Mouse (Mus musculus) thymus, postnatal 25 days (tissue): Measurements from ENCODE around the gene Taar7e.
"Not testable (repeated sequence)": the region's sequence is repeated elsewhere in the genome, so short reads cannot be mapped to it uniquely, and the experiment has no call there.

Experiments
- DNase-seq: peaks from one replicate; pipeline ENCODE4 v3.0.0; 2022

The Taar7e gene

DNA sequence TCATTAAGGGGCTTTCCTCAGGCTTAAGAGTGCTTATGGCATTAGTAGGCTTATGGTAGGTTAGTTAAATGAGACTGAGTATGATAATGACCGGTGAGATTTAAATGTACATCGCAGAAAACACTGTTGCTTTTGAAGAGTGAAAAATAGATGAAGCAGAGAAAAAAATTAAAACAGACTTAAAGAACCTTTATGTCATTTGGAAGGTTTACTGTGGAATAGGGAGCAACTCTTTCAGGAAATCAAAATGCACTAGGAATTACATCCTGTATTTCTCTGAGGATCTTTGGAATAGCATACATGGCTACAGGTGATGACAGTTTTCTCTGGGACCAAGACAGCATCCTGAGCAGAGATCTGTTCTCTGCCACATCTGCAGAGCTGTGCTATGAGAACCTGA, at the start of gene Taar7e:
TSS of gene Taar7e (plus strand) at position 301 of the 400 bp plus-strand sequence.
- DNase-seq = no peak

DNA sequence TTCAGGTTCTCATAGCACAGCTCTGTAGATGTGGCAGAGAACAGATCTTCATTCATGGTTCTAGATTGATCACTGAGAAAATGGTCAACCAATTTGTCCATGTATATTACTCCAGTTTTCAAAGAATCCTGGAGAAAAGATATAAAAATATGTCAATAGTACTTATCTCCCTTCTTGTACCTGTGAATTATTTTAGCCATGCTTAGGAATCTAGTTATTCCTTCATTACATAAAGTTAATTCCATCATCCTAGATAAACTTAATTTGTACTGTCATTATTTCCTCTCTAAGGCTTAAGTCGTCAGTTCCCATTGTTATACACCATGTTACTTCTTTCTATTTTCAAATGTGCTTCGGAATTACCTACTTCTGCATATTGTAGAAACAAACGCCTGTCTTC, 44.0 kb upstream of the Taar7e start, which contains the start of gene Taar7a:
TSS of gene Taar7a (minus strand) at position 101 of the 400 bp plus-strand sequence.
- DNase-seq = no peak

DNA sequence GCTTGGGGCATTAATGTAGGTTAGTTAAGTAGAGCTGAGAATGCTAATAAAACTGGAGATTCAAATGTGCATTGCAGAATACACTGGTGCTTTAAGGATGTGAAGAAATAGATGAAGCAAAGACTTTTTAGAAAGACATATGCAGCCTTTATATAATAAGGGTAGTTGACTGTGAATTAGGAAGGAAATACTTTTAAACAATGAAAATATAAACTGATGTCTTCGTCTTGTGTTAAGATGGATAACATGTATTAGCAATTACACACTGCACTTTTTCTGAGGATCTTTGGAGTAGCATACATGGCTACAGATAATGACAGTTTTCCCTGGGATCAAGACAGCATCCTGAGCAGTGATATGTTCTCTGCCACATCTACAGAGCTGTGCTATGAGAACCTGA, 37.8 kb upstream of the Taar7e start, which contains the start of gene Taar7b:
TSS of gene Taar7b (plus strand) at position 301 of the 400 bp plus-strand sequence.
- no peak for DNase-seq

DNA sequence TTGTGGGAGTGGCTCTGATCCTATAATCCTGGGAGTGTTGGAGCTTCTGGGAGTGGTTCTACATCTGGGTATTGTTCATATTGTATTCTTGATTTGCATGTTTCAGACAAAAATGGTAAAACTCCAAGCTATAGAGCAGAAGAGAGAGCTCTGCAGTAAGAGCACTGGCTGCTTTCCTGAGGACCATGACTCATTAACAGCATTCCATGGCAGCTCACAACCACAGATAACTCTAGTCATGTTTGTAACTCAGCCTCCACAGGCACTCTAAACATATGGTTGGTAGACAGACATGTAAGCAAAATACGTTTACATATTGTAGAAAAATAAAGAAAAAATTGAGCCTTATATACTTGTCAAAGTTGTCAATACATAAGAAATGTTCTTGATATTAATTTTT, 31.0 kb upstream of the Taar7e start:
- no peak for DNase-seq

DNA sequence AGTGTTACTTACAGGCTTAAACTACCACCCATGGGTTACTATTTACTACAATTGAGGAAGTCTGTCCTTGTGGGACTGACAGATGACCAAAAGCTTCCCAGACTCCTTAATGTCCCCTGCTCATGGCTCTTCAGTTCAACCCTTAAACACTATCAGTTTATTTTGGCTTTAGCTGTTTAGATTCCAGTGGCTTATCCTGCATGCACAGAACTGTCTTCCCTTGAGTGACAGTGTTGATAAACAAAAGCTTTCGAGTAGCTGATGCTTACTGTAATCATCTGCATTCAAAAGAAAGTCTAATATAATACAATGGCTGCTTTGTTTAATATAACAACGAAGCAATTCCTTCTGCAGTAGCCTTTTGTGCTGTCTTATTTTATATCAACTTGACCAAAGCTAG, 30.4 kb upstream of the Taar7e start:
- DNase-seq = no peak

DNA sequence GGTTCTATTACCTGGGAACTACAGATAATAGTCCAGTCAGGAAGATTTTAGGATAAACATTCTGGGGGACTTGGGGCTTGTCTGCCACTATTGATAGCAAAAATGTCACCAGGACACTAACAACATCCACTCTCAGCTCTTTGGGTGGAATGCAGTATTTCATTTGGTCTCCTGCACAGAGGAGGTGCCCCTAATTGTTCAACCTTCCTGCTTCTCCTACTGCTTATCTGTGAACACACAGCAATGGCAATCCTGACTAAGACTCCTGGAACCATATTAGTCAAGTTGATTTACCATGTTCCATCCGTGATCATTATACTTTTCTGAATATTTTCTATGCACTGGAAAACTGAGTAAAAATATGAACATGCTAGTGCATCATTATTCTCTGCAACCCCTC, 29.3 kb upstream of the Taar7e start:
- DNase-seq = no peak

DNA sequence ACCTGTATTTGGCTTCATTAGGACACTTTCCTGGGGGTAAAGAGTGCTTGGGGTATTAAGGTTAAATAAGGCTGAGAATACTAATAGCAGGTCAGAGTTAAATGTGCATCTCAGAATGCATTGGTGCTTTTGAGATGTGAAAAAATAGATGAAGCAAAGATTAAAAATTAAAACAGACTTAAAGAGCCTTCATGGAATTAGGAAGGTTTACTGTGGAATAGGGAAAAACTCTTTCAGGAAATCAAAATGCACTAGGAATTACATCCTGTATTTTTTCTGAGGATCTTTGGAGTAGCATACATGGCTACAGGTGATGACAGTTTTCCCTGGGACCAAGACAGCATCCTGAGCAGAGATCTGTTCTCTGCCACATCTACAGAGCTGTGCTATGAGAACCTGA, 10.5 kb upstream of the Taar7e start, which contains the start of gene Taar7d:
TSS of gene Taar7d (plus strand) at position 301 of the 400 bp plus-strand sequence.
- DNase-seq = no peak

DNA sequence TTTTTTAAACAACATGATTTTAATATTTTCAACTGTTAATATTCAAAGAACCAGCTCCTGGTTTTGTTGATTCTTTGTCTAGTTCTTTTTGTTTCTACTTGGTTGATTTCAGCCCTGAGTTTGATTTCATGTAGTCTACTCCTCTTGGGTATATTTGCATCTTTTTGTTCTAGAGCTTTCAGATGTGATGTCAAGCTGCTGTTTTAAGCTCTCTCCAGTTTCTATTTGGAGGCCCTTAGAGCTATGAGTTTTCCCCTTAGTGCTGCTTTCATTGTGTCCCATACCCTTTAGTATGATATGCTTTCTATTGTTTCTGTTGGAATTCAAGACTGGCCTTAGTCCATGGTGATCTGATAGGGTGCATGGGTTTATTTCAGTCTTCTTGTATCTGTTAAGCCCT, 6.1 kb upstream of the Taar7e start:
- DNase-seq = no peak

DNA sequence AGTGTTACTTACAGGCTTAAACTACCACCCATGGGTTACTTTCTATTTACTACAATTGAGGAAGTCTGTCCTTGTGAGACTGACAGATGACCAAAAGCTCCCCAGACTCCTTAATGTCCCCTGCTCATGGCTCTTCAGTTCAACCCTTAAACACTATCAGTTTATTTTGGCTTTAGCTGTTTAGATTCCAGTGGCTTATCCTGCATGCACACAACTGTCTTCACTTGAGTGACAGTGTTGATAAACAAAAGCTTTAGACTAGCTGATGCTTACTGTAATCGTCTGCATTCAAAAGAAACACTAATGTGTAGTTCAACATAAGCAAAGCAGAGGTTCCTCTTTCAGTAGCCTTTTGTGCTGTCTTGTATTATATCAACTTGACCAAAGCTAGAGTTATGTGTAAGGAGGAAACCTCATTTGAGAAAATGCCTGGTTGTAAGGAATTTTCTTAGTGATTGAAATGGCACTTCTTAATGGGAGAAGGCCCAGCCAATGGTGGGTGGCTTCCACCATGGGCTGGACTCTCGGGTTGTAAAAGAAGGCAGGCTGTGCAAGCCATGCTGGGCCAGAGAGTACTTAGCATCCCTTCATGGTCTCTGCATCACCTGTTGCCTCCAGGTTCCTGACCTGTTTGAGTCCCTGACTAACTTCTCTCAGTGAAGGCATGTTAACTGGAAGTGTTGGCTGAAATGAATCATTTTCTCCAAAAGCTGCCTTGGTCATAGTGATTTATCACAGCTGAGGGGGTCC, 2.9 kb downstream of the Taar7e start:
- DNase-seq = no peak

DNA sequence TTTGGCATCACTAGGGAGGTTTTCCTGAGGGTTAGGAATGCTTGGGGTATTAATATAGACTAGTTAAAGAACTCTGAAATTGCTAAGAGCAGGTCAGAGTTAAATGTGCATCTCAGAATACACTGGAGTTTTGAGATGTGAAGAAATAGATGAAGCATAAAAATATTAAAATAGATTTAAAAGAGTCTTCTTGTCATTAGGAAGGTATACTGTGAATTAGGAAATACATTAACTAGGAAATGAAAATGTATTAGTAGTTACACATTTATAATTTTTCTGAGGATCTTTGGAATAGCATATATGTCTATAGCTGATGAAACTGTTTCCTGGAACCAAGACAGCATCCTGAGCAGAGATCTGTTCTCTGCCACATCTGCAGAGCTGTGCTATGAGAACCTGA, 11.8 kb downstream of the Taar7e start, which contains the start of gene Taar7f:
TSS of gene Taar7f (plus strand) at position 301 of the 400 bp plus-strand sequence.
- no peak for DNase-seq

DNA sequence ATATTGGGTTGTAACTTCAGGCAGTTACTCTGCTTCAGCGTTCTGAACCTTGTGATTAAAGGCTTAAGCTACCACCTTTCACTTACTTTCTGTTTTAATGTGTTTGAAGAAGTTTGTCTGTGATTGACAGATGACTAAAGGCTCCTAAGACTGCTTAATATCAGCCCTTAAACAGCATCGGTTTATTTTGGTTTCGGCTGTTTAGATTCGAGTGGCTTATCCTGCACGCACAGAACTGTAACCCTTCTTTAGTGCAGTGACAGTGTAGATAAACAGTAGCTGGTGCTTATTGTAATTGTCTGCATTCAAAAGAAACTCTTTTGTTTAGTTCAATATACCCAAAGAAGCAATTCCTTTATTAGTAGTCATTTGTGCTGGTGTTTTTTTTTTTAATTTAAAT, 14.6 kb downstream of the Taar7e start:
- no peak for DNase-seq

DNA sequence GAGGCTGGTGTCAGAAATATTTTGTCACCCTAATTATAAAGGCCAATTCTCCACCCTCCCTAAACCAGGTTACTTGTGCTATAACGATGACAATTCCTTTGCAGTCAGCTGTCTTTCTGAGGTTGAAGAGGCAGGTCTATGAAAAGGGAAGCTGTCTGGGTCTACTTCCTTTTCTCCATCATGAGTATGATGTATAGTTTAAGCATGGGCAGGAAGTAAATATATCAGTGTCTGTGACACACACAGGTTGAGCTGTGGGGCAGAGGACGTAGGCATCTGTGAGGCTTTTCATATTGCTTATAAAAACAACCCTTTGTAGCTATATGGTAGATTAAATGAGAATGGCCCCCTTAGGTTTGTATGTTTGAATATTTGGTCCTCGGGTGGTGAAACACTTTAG, 21.6 kb downstream of the Taar7e start:
- no peak for DNase-seq

DNA sequence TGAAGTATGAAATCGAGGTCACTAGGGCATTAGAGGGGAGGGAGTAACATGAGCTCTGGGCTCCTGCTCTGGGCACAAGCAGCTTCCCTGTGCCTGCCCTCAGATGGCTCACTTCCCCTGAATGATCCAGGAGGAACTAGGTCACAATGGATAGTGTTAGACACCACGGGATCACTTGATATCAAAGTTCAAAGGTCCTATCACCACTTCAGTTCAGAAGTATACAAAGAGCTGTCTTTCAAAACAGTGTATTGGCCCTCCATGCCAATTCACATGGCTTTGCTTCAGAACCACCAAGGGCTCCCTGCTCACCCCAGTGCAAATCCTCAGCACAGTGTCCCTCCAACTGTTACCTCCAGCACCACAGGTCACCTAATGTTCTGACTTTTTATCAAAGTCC, 37.3 kb downstream of the Taar7e start:
- DNase-seq = not testable (repeated sequence)

DNA sequence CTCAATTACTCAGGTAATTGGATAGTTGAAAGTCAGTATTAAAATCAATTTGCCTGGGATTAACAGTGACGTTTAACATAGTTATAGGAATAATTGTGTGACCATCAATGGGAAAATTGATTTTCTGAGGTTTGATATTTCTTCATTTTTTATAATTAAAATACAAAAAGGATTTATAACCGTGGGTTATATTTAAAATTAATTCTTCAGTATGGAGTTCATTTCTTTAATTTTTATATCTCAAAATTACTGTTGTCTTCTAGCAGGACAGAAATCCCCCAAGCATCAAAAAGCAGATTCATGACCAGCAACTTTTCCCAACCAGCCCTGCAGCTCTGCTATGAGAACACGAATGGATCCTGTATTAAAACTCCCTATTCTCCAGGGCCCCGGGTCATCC, 38.8 kb downstream of the Taar7e start, which contains the start of gene Taar8a:
TSS of gene Taar8a (plus strand) at position 301 of the 400 bp plus-strand sequence.
- not testable (repeated sequence) for DNase-seq

DNA sequence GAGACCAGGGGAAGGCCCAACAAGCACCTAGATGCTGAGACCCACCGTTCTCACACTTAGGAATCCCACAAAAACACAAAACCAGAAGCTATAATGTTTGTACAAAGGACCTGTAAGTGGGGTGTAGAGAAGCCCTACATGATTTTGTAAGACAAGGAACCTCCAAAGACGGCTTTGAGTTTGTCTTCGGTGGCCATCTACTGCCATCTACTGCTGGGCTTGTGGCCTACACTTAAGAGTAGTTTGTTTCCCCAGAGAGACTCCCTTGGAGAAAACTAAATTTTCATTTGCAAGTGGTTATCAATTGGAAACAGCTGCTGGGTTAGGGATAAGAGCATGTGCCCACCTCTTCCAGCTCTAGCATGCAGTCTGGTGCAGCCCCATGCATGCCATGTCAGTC, 42.8 kb downstream of the Taar7e start:
- peak; percentile 20 for DNase-seq

DNA sequence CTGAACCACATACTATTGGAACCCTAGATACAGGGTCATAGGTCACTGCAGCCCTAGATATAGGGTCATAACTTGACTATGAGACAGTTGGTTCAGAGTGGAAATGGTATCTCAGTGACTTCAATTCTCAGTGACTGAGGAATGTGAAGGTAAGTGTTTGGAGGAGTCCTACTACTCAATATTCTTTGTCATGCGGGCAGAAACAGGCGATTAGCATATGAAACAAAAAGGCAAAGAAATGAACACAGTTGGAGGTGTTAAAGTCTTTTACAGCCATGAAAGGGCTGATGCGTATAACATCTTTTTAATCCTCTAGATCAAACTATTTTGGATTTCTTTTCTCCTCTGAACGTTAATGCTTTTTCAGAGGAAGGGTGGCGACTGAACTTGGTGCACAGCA, 48.5 kb downstream of the Taar7e start:
- DNase-seq = no peak

DNA sequence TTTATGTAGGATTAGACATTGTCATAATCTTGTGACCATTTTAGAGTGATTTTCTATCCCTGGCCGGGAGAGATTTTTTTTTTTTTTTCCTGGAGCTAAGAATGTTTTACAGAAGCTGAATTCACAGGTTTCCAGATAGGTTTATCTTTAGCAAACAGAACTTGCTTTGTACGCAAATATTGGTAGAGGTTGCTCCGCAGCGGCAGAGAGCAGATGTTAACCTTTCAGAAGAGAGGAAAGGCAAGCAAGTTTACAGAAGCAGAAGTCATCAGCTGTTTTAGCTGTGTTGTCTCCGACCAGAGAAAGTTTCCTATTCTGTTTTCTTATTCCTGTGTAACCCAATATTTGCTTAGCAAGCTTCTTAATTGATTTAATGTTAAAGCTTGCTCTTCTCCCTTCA, 49.1 kb downstream of the Taar7e start:
- no peak for DNase-seq

DNA sequence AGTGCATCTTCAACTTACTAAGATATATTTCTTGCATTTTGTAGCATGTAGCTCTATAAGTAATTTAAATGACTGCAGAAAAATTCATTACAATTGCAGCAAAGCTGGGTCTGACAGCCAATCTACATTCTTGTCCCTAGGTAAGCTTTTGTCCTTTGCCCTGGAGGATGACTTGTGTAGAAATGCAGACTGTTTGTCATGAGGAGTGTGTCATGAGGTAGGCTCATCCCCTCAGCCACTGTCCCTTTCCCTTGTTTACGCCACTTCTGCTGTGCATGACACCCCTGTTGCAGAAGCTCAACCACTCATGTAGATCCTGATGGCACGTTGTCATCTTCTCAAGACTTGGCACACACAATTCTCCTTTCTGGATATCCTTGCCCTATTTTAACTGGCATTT, 49.8 kb downstream of the Taar7e start:
- no peak for DNase-seq
